Mouse (Mus musculus) myocyte (in vitro differentiated cells): ENCODE measurements at regions not wholly inside any gene's neighbourhood (a gene's known extent, or its start where the extent isn't known, plus 50 kb on each side); places are given as distances from the start of the nearest gene placed in this dataset.

Source experiments
- H3K27me3 ChIP-seq: one replicate; pipeline ENCODE4 v1.6.1; 2011; ENCODE audit not compliant: control insufficient read depth, insufficient read depth, insufficient read length
- H3K36me3 ChIP-seq: one replicate; pipeline ENCODE4 v1.6.1; 2011; ENCODE audit not compliant: control insufficient read depth, insufficient read depth
- H3K4me2 ChIP-seq: one replicate; pipeline ENCODE4 v1.6.1; 2011; ENCODE audit warnings: low read depth, control low read depth
- H3K4me3 ChIP-seq: one replicate; pipeline ENCODE4 v1.5.1; 2011; ENCODE audit warnings: mild to moderate bottlenecking, control low read depth, moderate library complexity
- H3K79me2 ChIP-seq: one replicate; pipeline ENCODE4 v1.6.1; 2011; ENCODE audit not compliant: control insufficient read depth, insufficient read depth
- H3ac ChIP-seq: one replicate; pipeline ENCODE4 v1.6.1; 2011; ENCODE audit not compliant: control insufficient read depth, insufficient read length
- CEBPB ChIP-seq: IDR thresholded peaks from 2 replicates; pipeline ENCODE4 v1.6.1; 2011; ENCODE audit warnings: mild to moderate bottlenecking, moderate library complexity; ENCODE audit not compliant: poor library complexity, insufficient read depth, severe bottlenecking
- E2F4 ChIP-seq: IDR thresholded peaks from one replicate; pipeline ENCODE4 v1.6.1; 2011; ENCODE audit warnings: mild to moderate bottlenecking, control low read depth, moderate library complexity; ENCODE audit not compliant: insufficient read depth
- MAX ChIP-seq: IDR thresholded peaks from one replicate; pipeline ENCODE4 v1.6.1; 2011; ENCODE audit warnings: low read depth, mild to moderate bottlenecking, control low read depth
- MYOD1 ChIP-seq, 3 experiments: IDR thresholded peaks; one replicate each; pipeline ENCODE4 v1.6.1; 2011; ENCODE audit warnings: control low read depth in 2 of 3, low read depth in 2 of 3, mild to moderate bottlenecking in 2 of 3, moderate library complexity in 1 of 3; ENCODE audit not compliant: insufficient read length in 2 of 3, control insufficient read depth in 1 of 3
- MYOG ChIP-seq, 3 experiments: IDR thresholded peaks; one replicate each; pipeline ENCODE4 v1.6.1; 2011; ENCODE audit warnings: control low read depth in 2 of 3, low read depth in 2 of 3, mild to moderate bottlenecking in 2 of 3; ENCODE audit not compliant: insufficient read length in 2 of 3, control insufficient read depth in 1 of 3, insufficient read depth in 1 of 3
- POLR2A ChIP-seq: IDR thresholded peaks from one replicate; pipeline ENCODE4 v1.6.1; 2011; ENCODE audit warnings: low read depth, mild to moderate bottlenecking, control low read depth, moderate library complexity; ENCODE audit not compliant: insufficient read length
- POLR2AphosphoS2 ChIP-seq: IDR thresholded peaks from one replicate; pipeline ENCODE4 v1.6.1; 2011; ENCODE audit warnings: low read depth, control low read depth; ENCODE audit not compliant: insufficient read length
- REST ChIP-seq: IDR thresholded peaks from one replicate; pipeline ENCODE4 v1.6.1; 2011; ENCODE audit warnings: mild to moderate bottlenecking, control low read depth, moderate library complexity; ENCODE audit not compliant: insufficient read depth, insufficient read length
- SRF ChIP-seq: IDR thresholded peaks from one replicate; pipeline ENCODE4 v1.6.1; 2011; ENCODE audit warnings: low read depth; ENCODE audit not compliant: control insufficient read depth, insufficient read length
- TCF12 ChIP-seq: IDR thresholded peaks from one replicate; pipeline ENCODE4 v1.6.1; 2011; ENCODE audit warnings: mild to moderate bottlenecking, control low read depth; ENCODE audit not compliant: poor library complexity, insufficient read depth, severe bottlenecking
- TCF3 ChIP-seq: IDR thresholded peaks from one replicate; pipeline ENCODE4 v1.6.1; 2011; ENCODE audit warnings: low read depth, control low read depth; ENCODE audit not compliant: insufficient read length
- USF1 ChIP-seq: IDR thresholded peaks from one replicate; pipeline ENCODE4 v1.6.1; 2011; ENCODE audit warnings: low read depth, mild to moderate bottlenecking, control low read depth, moderate library complexity

DNA sequence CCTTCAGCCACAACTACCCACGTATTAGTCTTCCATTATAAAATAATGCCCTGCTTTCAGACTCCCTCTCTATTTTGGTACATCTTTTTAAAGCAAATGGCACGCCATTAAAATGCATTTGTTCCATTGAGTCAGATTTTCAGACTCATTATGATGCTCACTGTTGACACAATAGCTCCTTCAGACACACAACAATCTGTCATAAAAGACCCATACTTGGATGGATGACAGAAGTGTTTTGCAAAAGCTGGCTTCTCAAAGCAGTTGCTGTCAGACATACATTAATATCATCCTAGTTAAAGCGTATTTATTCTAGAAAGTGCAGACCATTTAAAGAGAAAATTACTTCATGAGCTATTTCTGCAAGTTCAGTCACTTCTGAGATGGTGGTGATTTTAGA lies 106.0 kb downstream of the Sox4 start:
- Histone ChIP-seq H3K36me3 (no peaks in the 10 kb centered on the region), H3K27me3 (no peaks in the 10 kb centered on the region), H3ac (no peak overlapping the region), H3K4me3 (no peak overlapping the region), H3K79me2 (peaks cover 72% of the 10 kb centered on the region), H3K4me2 (no peak overlapping the region)
- TF ChIP-seq SRF = no peak
- no peak for TF ChIP-seq USF1
- TF ChIP-seq TCF3 = no peak

DNA sequence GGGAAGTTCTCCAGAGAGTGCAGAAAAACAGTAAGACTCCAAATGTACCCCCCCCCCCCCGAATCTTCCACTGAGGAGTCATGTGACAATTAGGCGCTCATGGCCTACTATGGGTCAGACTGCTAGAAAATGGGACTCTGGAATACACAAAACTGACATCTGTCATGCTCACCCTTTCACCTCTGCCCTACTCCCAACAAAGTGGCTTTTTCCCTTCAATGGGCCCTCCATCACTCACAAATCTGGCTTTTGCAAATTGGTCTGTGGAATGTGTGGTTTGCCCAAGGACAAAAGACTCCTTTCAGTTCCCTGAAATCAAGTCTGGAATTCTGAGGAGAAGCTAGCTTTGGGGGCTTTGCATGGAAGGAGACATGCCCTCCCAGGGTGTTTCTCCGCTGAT lies 109.0 kb downstream of the Sox4 start:
- Histone ChIP-seq H3ac (no peak overlapping the region), H3K27me3 (no peaks in the 10 kb centered on the region), H3K4me3 (no peak overlapping the region), H3K79me2 (peaks cover 75% of the 10 kb centered on the region), H3K36me3 (no peaks in the 10 kb centered on the region), H3K4me2 (no peak overlapping the region)
- TF ChIP-seq POLR2AphosphoS2 (no peak), USF1 (no peak), POLR2A (no peak), MYOG (IDR thresholded peaks at IDR 0.05; ENCODE audit: control insufficient read depth in 1 of 3, insufficient read depth in 1 of 3, insufficient read length in 2 of 3, low read depth in 2 of 3) (no peak), TCF3 (no peak), E2F4 (no peak), SRF (no peak), MAX (no peak), MYOD1 (IDR thresholded peaks at IDR 0.05; ENCODE audit: control insufficient read depth in 1 of 3, insufficient read length in 2 of 3, low read depth in 2 of 3) (no peak), CEBPB (no peak), REST (no peak), TCF12 (no peak)

DNA sequence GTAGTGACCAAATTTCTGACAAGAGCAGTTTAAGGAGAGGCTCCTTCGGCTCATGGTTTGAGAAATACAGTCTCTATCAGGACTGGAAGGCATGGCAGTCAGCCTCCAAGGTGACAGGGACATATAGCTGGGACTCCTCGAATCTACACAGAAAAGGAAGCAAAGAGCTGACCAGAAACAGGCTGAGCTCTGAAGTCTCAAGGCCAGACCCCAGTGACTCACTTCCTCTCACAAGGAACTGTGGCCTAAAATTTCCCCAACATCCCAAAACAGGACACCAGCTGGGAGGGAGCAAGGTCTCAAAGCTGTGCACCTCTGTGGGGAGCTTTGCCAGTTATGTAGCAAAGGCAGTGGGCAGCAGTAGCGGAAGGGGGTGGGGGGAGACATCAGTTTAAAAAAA lies 110.7 kb downstream of the Sox4 start:
- Histone ChIP-seq H3K79me2 (peaks cover 72% of the 10 kb centered on the region), H3K36me3 (no peaks in the 10 kb centered on the region), H3K4me2 (peak overlapping the region; percentile 31), H3ac (no peak overlapping the region), H3K4me3 (no peak overlapping the region), H3K27me3 (no peaks in the 10 kb centered on the region)
- TF ChIP-seq POLR2AphosphoS2 (no peak), MYOD1 (IDR thresholded peaks at IDR 0.05; ENCODE audit: control insufficient read depth in 1 of 3, insufficient read length in 2 of 3, low read depth in 2 of 3) (peak in 1 of 3 experiments; percentile 27), POLR2A (no peak), MYOG (IDR thresholded peaks at IDR 0.05; ENCODE audit: control insufficient read depth in 1 of 3, insufficient read depth in 1 of 3, insufficient read length in 2 of 3, low read depth in 2 of 3) (peak in 1 of 3 experiments; percentile 11), MAX (no peak), USF1 (no peak), SRF (no peak)

DNA sequence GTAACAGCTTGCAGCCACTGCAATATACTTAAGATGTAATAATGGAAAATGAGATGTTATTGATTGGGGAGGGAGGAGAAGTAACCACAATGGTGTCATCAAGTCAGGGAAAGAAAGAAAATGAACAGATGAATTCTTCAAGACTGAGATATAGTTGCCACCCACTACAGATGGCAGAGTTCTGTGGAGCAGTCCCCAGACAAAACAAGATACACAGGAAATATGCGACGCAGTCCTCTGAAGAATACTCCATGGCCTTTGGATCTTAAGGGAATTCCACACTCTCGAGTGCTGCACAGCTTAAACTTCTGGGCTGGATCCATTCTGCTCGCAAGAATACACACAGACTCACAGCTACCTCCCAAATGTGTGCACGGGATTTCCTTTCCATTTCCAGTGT lies 113.4 kb downstream of the Sox4 start:
- no peaks in the 10 kb centered on the region for H3K27me3 ChIP-seq
- no peaks in the 10 kb centered on the region for H3K36me3 ChIP-seq
- peaks cover 56% of the 10 kb centered on the region for H3K79me2 ChIP-seq
- no peak for TF ChIP-seq USF1
- no peak for TF ChIP-seq MYOG (IDR thresholded peaks at IDR 0.05; ENCODE audit: control insufficient read depth in 1 of 3, insufficient read depth in 1 of 3, insufficient read length in 2 of 3, low read depth in 2 of 3)
- TF ChIP-seq POLR2AphosphoS2 = no peak
- TF ChIP-seq TCF3 = no peak
- TF ChIP-seq MAX = no peak
- no peak for TF ChIP-seq E2F4
- TF ChIP-seq MYOD1 (IDR thresholded peaks at IDR 0.05; ENCODE audit: control insufficient read depth in 1 of 3, insufficient read length in 2 of 3, low read depth in 2 of 3) = no peak
- no peak for TF ChIP-seq POLR2A
- TF ChIP-seq TCF12 = no peak
- no peak for TF ChIP-seq REST
- no peak overlapping the region for H3K4me2 ChIP-seq
- H3ac ChIP-seq = no peak overlapping the region
- H3K4me3 ChIP-seq = no peak overlapping the region

DNA sequence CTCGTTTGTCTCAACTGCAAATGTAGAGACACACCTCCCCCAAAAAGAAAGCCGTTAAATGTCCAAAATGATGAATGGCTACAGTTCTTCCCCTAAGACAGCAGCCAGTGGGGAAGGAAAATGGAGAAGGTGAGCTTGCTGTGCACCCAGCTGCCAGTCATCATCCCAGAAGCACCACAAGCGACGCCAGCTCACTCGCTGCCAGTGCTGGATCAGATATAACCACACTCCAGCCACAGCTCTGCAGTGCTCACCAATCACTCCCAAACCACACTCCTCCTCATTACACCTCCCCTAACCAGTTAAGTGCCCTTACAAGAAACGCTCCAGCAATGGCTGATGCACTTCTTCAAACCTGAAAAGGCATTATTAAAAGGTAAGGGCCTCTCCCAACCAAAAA lies 114.4 kb downstream of the Sox4 start:
- Histone ChIP-seq H3K79me2 (peaks cover 59% of the 10 kb centered on the region), H3K36me3 (no peaks in the 10 kb centered on the region), H3K4me2 (peak overlapping the region; percentile 19), H3K27me3 (no peaks in the 10 kb centered on the region), H3ac (no peak overlapping the region), H3K4me3 (no peak overlapping the region)
- TF ChIP-seq SRF = no peak
- no peak for TF ChIP-seq CEBPB
- TF ChIP-seq REST = no peak
- no peak for TF ChIP-seq POLR2AphosphoS2
- TF ChIP-seq MAX = no peak
- no peak for TF ChIP-seq USF1
- no peak for TF ChIP-seq E2F4
- peak in 1 of 3 experiments; percentile 37 for TF ChIP-seq MYOG (IDR thresholded peaks at IDR 0.05; ENCODE audit: control insufficient read depth in 1 of 3, insufficient read depth in 1 of 3, insufficient read length in 2 of 3, low read depth in 2 of 3)
- peak in 2 of 3 experiments; percentile 16 to 62 for TF ChIP-seq MYOD1 (IDR thresholded peaks at IDR 0.05; ENCODE audit: control insufficient read depth in 1 of 3, insufficient read length in 2 of 3, low read depth in 2 of 3)
- no peak for TF ChIP-seq POLR2A
- TF ChIP-seq TCF3 = no peak
- TF ChIP-seq TCF12 = no peak
